Mouse (Mus musculus) kidney, embryonic 15.5 days (tissue): ENCODE results near the gene Sppl3. TPM values are rescaled to one million over a fixed set of nuclear protein-coding genes. Genes with fewer than 3 reads are reported as not detected.

Source experiments
- ATAC-seq: fragments of 200-750 bp; cut with Nextera tagmentation; replicated peaks from 2 replicates; pipeline ENCODE4 v1.8.0; 2017; ENCODE audit warnings: moderate TSS enrichment; ENCODE audit not compliant: low FRiP score
- H3K27ac ChIP-seq: fragments of 300-500 bp; sonication (generic); 2 replicates; pipeline ENCODE4 v1.5.1; 2015; ENCODE audit warnings: mild to moderate bottlenecking, inconsistent platforms
- H3K27me3 ChIP-seq: fragments of 300-500 bp; sonication (generic); 2 replicates; pipeline ENCODE4 v1.6.1; 2015; ENCODE audit warnings: inconsistent platforms
- H3K36me3 ChIP-seq: fragments of 300-500 bp; sonication (generic); 2 replicates; pipeline ENCODE4 v1.6.1; 2015; ENCODE audit warnings: inconsistent platforms
- H3K4me1 ChIP-seq: fragments of 300-500 bp; sonication (generic); 2 replicates; pipeline ENCODE4 v1.6.1; 2015; ENCODE audit warnings: inconsistent platforms
- H3K4me2 ChIP-seq: fragments of 300-500 bp; sonication (generic); 2 replicates; pipeline ENCODE4 v1.6.1; 2015; ENCODE audit warnings: moderate library complexity, mild to moderate bottlenecking, inconsistent platforms
- H3K4me3 ChIP-seq: fragments of 300-500 bp; sonication (generic); replicated peaks from 2 replicates; pipeline ENCODE4 v1.5.1; 2015; ENCODE audit warnings: mild to moderate bottlenecking, inconsistent platforms
- H3K9ac ChIP-seq: fragments of 300-500 bp; sonication (generic); 2 replicates; pipeline ENCODE4 v1.6.1; 2015; ENCODE audit warnings: mild to moderate bottlenecking, inconsistent platforms
- H3K9me3 ChIP-seq: fragments of 300-500 bp; sonication (generic); replicated peaks from 2 replicates; pipeline ENCODE4 v1.6.1; 2016; ENCODE audit warnings: inconsistent platforms
- WGBS: fragments of 180-500 bp; shearing (Covaris S2); methylation state at CpG from one replicate; pipeline ENCODE4 v1.1.7; 2015; ENCODE audit warnings: mixed read lengths; 5-methylcytosine and 5-hydroxymethylcytosine counted together
- polyA plus RNA-seq: library from polyadenylated mRNA; unstranded; fragments of >200 nt; fragmentation: Nextera tagmentation; extraction: Ambion mirVana; gene quantifications from 2 replicates; pipeline ENCODE4 v1.2.1, GENCODE M21; 2015

Gene Sppl3
- polyA plus RNA-seq, 1 experiment from 2014 or later: 14.8 TPM

- Histone ChIP-seq H3K36me3 (peaks cover 43% of the 10 kb centered on the region), H3K27me3 (no peaks in the 10 kb centered on the region), H3K27ac (no peak overlapping the region), H3K9me3 (no peaks in the 10 kb centered on the region), H3K4me1 (peaks cover 16% of the 10 kb centered on the region), H3K9ac (no peak overlapping the region), H3K4me2 (no peak overlapping the region), H3K4me3 (no peak overlapping the region)
- no peak for ATAC-seq
- 89% methylated on average over 13 of the region's 13 CpGs for WGBS
Observed at GRCm38 (mm10) chr5:115117467-115117866, 106.5 kb downstream of the Sppl3 start.

GRCm38 (mm10) chr5:115118961-115119570 lies 108.1 kb downstream of the Sppl3 start, which contains the start of gene Acads:
Gene Acads, minus strand, starts transcription at chr5:115119346.
- peak within 1 kb of the TSS; percentile 83 for H3K4me2 ChIP-seq
- peak; percentile 88 for ATAC-seq
- H3K36me3 ChIP-seq: peaks cover 51% of the 10 kb centered on the region
- H3K4me3 ChIP-seq: peak within 1 kb of the TSS; percentile 85
- under 1% methylated on average over 39 of the region's 39 CpGs for WGBS
- peak within 1 kb of the TSS; percentile 84 for H3K27ac ChIP-seq
- H3K4me1 ChIP-seq: peaks cover 12% of the 10 kb centered on the region
- H3K9me3 ChIP-seq: no peaks in the 10 kb centered on the region
- H3K27me3 ChIP-seq: no peaks in the 10 kb centered on the region
- H3K9ac ChIP-seq: peak within 1 kb of the TSS; percentile 89

GRCm38 (mm10) chr5:115120978-115121377 lies 110.0 kb downstream of the Sppl3 start:
- no peaks in the 10 kb centered on the region for H3K27me3 ChIP-seq
- H3K27ac ChIP-seq: no peak overlapping the region
- WGBS: 75% methylated on average over 5 of the region's 5 CpGs
- H3K9me3 ChIP-seq: no peaks in the 10 kb centered on the region
- no peak for ATAC-seq
- peaks cover 24% of the 10 kb centered on the region for H3K4me1 ChIP-seq
- H3K4me3 ChIP-seq: no peak overlapping the region
- H3K36me3 ChIP-seq: peaks cover 53% of the 10 kb centered on the region
- no peak overlapping the region for H3K4me2 ChIP-seq
- no peak overlapping the region for H3K9ac ChIP-seq

DNA sequence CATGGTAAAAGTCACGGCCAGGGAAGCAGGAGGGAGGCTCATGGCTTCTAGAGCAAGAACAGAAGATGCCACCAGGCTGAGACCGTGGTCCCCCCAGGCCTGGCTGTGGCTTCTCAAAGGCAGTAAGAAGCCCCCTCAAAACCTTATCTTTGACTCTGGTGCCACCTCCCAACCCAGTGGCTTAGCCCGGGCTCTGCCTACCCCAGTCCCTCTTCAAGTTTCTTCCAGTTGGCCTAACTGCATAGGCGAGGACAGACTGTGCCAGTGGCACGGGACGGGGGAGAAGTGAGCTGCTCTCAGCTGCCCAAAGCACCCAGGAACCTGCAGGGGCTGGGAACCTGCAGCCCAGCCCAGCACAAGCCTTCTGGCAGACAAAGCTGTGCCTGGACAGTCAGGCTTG lies 113.8 kb downstream of the Sppl3 start:
- ATAC-seq: no peak
- no peaks in the 10 kb centered on the region for H3K9me3 ChIP-seq
- H3K9ac ChIP-seq: no peak overlapping the region
- no peaks in the 10 kb centered on the region for H3K27me3 ChIP-seq
- H3K4me3 ChIP-seq: no peak overlapping the region
- peaks cover 71% of the 10 kb centered on the region for H3K36me3 ChIP-seq
- H3K4me1 ChIP-seq: peaks cover 25% of the 10 kb centered on the region
- H3K27ac ChIP-seq: no peak overlapping the region
- H3K4me2 ChIP-seq: no peak overlapping the region
- 93% methylated on average over 6 of the region's 6 CpGs for WGBS

GRCm38 (mm10) chr5:115125211-115125871 lies 114.4 kb downstream of the Sppl3 start:
- H3K4me3 ChIP-seq: no peak overlapping the region
- peak overlapping the region; percentile 66 for H3K27ac ChIP-seq

DNA sequence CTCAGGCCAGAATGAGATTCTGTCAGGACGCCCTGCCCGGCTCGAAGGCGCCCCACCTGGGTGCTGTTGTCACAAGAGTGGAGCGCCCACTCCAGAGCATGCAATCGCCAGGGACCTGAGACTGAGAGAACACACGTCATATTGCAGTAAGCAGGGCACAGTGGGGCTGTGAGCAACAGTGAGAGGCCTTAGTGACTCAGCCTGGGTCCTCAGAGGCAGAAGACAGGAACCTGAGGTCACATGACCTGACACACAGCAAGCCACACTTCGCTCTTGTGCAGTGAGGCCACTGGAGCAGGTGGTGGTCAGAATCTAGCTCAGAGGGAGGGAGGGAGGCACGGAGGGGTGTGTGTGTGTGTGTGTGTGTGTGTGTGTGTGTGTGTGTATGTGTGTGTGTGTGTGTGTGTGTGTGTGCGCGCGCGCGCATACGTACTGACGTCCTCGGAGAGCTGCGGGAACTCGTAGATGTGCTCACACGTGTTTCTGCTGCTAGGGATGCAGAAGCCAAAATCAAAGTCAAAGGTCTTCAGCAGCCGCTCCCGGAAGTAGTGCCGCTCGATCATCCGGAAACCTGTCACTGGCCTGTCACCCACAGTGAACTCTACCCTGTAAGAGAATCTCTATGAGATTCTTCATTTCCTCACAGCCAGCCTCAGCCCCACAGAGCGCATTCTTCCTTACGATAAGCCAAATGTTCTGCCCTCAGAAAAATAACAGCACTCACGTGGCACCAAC lies 115.8 kb downstream of the Sppl3 start:
- Histone ChIP-seq H3K4me1 (peaks cover 25% of the 10 kb centered on the region), H3K36me3 (peaks cover 81% of the 10 kb centered on the region), H3K9me3 (no peaks in the 10 kb centered on the region), H3K27me3 (no peaks in the 10 kb centered on the region), H3K27ac (no peak overlapping the region), H3K9ac (no peak overlapping the region), H3K4me2 (no peak overlapping the region), H3K4me3 (no peak overlapping the region)
- WGBS: 77% methylated on average over 28 of the region's 28 CpGs
- no peak for ATAC-seq

More at GRCm38 (mm10) chr5:115125211-115125871, 114.4 kb downstream of the Sppl3 start:
- ATAC-seq: peak; percentile 68
- Histone ChIP-seq H3K4me1 (peaks cover 25% of the 10 kb centered on the region), H3K27me3 (no peaks in the 10 kb centered on the region), H3K36me3 (peaks cover 77% of the 10 kb centered on the region), H3K4me2 (peak overlapping the region; percentile 14; the same call in 1 of the 2 replicates), H3K9ac (no peak overlapping the region), H3K9me3 (no peaks in the 10 kb centered on the region)
- 20% methylated on average over 24 of the region's 24 CpGs for WGBS

GRCm38 (mm10) chr5:115127421-115128179 lies 116.7 kb downstream of the Sppl3 start:
- Histone ChIP-seq H3K9me3 (no peaks in the 10 kb centered on the region), H3K27ac (no peak overlapping the region), H3K36me3 (peaks cover 73% of the 10 kb centered on the region), H3K27me3 (no peaks in the 10 kb centered on the region), H3K9ac (no peak overlapping the region), H3K4me2 (no peak overlapping the region), H3K4me3 (no peak overlapping the region), H3K4me1 (peaks cover 26% of the 10 kb centered on the region)
- no peak for ATAC-seq
- 81% methylated on average over 22 of the region's 22 CpGs for WGBS

DNA sequence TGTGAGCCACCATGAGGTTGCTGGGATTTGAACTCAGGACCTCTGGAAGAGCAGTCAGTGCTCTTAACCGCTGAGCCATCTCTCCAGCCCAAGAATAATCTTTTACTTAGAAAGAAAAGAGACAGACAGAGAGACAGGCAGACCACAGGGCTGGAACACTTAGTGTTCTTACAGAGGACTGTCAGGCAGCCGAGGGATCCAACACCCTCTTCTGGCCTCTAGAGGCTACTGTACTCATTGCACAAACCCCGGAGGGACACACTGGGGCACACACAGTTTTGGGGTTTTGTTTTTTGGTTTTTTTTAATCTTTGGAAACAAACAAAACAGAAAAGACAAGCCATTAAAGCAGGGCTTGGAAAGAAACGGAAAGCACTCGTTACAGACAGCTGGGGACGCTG lies 118.4 kb downstream of the Sppl3 start:
- Histone ChIP-seq H3K9ac (no peak overlapping the region), H3K36me3 (peaks cover 59% of the 10 kb centered on the region), H3K27ac (no peak overlapping the region), H3K4me3 (no peak overlapping the region), H3K27me3 (no peaks in the 10 kb centered on the region), H3K9me3 (no peaks in the 10 kb centered on the region), H3K4me2 (no peak overlapping the region), H3K4me1 (peaks cover 42% of the 10 kb centered on the region)
- ATAC-seq: no peak
- 86% methylated on average over 6 of the region's 6 CpGs for WGBS

- 0 out of 2 replicates have a peak overlapping the region, but pooled peaks have one; percentile 92 for H3K4me3 ChIP-seq
- peaks cover 23% of the 10 kb centered on the region for H3K4me1 ChIP-seq
- H3K36me3 ChIP-seq: peaks cover 31% of the 10 kb centered on the region
- 91% methylated on average over 8 of the region's 8 CpGs for WGBS
- no peaks in the 10 kb centered on the region for H3K27me3 ChIP-seq
- H3K27ac ChIP-seq: no peak overlapping the region
- H3K4me2 ChIP-seq: peak overlapping the region; percentile 95; the same call in 1 of the 2 replicates
- no peaks in the 10 kb centered on the region for H3K9me3 ChIP-seq
- no peak for ATAC-seq
- no peak overlapping the region for H3K9ac ChIP-seq
Observed at GRCm38 (mm10) chr5:115132465-115132864, 121.5 kb downstream of the Sppl3 start.

DNA sequence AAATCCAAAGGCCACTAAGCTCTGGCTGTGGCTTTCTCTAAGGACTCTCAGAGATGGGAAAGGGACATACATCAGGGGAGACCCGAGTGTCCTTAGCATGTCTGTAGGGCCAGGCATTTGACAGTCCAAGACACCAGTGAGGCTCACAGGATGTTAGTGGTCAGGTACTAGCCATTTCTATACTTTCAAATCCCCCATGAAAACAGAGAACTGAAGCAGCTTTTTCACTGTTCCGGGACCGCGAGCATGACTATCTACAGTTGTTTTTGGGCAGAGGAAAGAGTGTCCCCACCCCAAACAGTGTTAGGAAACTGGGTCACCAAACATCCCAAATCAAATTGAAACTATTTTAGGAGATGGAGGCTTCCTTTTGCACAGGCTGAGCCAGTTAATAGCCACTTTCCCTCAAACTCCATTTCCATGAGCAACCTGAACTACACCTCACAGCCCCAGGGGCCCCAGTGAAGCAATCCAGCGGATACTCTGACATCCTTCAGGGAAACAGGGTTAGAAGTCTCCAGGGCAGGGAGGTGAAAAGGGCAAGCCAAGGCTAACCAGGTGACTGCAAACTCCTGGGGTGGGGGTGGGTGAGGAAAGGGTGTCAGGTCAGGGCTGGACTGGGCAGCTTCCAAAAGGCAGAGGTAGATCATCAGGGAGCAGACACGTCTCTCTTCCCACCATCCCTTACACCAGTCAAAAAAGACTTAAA lies 122.6 kb downstream of the Sppl3 start:
- 51% methylated on average over 6 of the region's 6 CpGs for WGBS
- no peak for ATAC-seq
- Histone ChIP-seq H3K4me1 (peaks cover 18% of the 10 kb centered on the region), H3K9ac (peak overlapping the region; percentile 76), H3K4me3 (peak overlapping the region; percentile 92), H3K9me3 (no peaks in the 10 kb centered on the region), H3K27me3 (no peaks in the 10 kb centered on the region), H3K4me2 (peak overlapping the region; percentile 95), H3K36me3 (peaks cover 20% of the 10 kb centered on the region), H3K27ac (no peak overlapping the region)
